ENCODE assay signal across 26 mouse cellular contexts in the genomic region with DNA sequence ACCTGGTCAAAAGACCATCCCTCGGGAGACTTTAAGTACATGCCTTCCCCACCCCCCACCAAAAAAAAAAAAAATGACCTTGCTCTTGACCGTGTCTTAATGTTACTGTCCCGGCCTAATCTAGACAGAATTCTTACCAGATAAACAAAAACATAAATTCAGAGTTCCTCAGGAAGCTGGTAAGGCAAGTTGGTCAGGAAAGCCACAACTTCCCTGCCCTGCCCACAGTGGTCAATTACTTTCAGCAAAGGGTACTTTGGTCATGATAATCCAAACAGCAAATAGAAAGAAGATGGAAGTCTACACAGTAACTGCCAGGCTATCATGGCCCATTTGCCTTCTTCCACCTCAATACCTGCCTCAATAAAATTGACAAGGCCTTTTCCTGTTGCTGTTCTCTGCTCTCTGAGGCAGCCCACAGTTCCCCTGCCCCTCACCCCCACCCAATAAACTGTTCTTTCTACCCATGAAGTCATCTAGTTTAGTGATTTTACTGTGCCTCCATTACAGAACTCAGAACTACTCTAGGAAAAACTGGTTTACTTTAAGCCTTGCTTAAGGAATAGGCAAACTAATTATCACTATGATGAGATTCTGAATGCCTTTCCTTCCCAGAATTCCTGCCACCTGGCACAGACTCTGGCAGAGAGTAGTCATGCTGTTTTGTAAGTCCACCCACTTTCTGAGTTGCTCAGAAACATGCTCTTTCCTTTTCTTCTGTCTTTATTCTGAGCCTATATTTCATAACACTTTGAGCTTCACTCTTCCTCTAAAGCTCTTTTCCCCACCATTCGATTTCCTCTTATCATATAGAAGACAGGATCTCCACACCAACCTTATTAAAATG.
DNase-seq lines count a peak whose midpoint lies in the region; ATAC-seq and TF ChIP-seq lines count a peak whose summit lies in the region.
"Had no signal": no experiment of that assay in that cellular context is flagged by ENCODE, and none has a peak within 500 bp of the region (broad histone marks: within the 10 kb centered on the region; RNA-seq: fewer than 3 reads in every experiment).

No protein-coding gene starts in this region.

- peak; percentile 100 for ATAC-seq in frontal cortex, adult (ENCODE audit: low TSS enrichment)
- peak; percentile 69 to 85 for ATAC-seq in hematopoietic stem cell, adult 5-6 weeks (replicated peaks in 1 of 2; ENCODE audit: insufficient read depth in 1 of 2, low FRiP score in 2 of 2, low TSS enrichment in 1 of 2, low read depth in 1 of 2, poor library complexity in 2 of 2, severe bottlenecking in 2 of 2)
- ATAC-seq: inflammation-experienced regulatory T-cells, adult 6 months had no signal

- no peak for TF ChIP-seq CTCF in left cerebral cortex, adult 2 months (IDR thresholded peaks at IDR 0.05)

- no peak overlapping the region for H3K4me3 ChIP-seq in left cerebral cortex, adult 2 months
- H3K4me3 ChIP-seq: embryonic facial prominence, embryonic 12.5 days; limb, embryonic 15.5 days; lung, embryonic 15.5 days; megakaryocyte, embryonic 14.5 days; neural tube, embryonic 12.5 days had no signal

- DNase-seq in frontal cortex, postnatal 14 days (ENCODE audit: low spot score in 2 of 2): no peak
- DNase-seq in left cerebral cortex, adult 2 months (ENCODE audit: extremely low spot score in 1 of 2, low spot score in 2 of 2): peak in 1 of 2 experiments; percentile 25
- DNase-seq in left cerebral cortex, postnatal 4 days: no peak
- DNase-seq in left cerebral cortex, postnatal 25 days (ENCODE audit: low spot score in 2 of 2): peak; percentile 6 to 82
- DNase-seq in kidney, postnatal 25 days: no peak
- no peak for DNase-seq in cerebellum, postnatal 14 days
- DNase-seq: adrenal gland, postnatal 25 days; cerebellum, postnatal 10 days; gastrocnemius, postnatal 25 days; heart, postnatal 36 days; kidney, adult 18-20 months; lung, postnatal 36 days; midbrain, embryonic 14.5 days; retina, postnatal 1 day; spleen, adult 18-20 months; thymus, postnatal 36 days had no signal

- intact Hi-C loops in left cerebral cortex, adult 2 months (cut with DNase I): no loop called here
- intact Hi-C loops in left cerebral cortex, postnatal 4 days (cut with DNase I): no loop called here
- intact Hi-C loops in left cerebral cortex, postnatal 25 days (cut with DNase I): no loop called here

- peak overlapping the region; percentile 48; the same call in 1 of the 2 replicates for H3K27ac ChIP-seq in left cerebral cortex, adult 2 months
- H3K27ac ChIP-seq: embryonic facial prominence, embryonic 12.5 days; hindbrain, embryonic 14.5 days; limb, embryonic 15.5 days; liver, embryonic 14.5 days; lung, embryonic 15.5 days; neural tube, embryonic 12.5 days had no signal

Comparison
In these comparisons a context has a peak if more than half of its experiments do, and no peak if none do; other contexts are left out.
1. DNase-seq: peak in left cerebral cortex, postnatal 25 days (2 of 2); none in frontal cortex, postnatal 14 days (0 of 2), left cerebral cortex, postnatal 4 days (single experiment), kidney, postnatal 25 days (0 of 2) and cerebellum, postnatal 14 days (0 of 2).